ENCODE assay signal across 15 mouse cellular contexts in the genomic region with DNA sequence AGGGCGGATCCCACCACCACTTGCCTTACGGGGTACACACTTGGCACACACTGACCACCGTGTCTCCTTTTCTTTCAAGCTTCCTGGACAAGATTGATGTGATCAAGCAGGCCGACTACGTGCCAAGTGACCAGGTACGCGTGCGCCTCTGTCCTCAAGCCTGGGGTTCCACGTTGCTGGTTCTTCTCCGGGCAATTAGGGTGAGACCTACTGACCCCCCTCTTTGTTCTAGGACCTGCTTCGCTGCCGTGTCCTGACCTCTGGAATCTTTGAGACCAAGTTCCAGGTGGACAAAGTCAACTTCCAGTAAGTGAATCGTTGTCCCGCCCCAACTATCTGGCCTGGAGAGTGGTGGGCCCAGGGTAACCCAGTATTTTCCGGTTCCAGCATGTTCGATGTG. TPM values are rescaled to one million over a fixed set of nuclear protein-coding genes. Genes with fewer than 3 reads are reported as not detected.
DNase-seq lines count a peak whose midpoint lies in the region; ATAC-seq and TF ChIP-seq lines count a peak whose summit lies in the region.
"Had no signal": no experiment of that assay in that cellular context is flagged by ENCODE, and none has a peak within 500 bp of the region (broad histone marks: within the 10 kb centered on the region; RNA-seq: fewer than 3 reads in every experiment).

No protein-coding gene starts in this region.

- no peak for TF ChIP-seq CTCF in left cerebral cortex, adult 2 months (IDR thresholded peaks at IDR 0.05)

- no peak overlapping the region for H3K9ac ChIP-seq in embryonic facial prominence, embryonic 13.5 days
- H3K9ac ChIP-seq: forebrain, postnatal 0 days; limb, embryonic 15.5 days had no signal

- 94% methylated on average over 16 of the region's 16 CpGs for WGBS in heart, embryonic 10.5 days
- WGBS in embryonic facial prominence, embryonic 13.5 days, result 97% methylated on average over 16 of the region's 16 CpGs
- WGBS in macrophage (ENCODE audit: missing documents), result 84% methylated on average over 15 of the region's 16 CpGs

- peaks cover 56% of the 10 kb centered on the region for H3K36me3 ChIP-seq in heart, embryonic 10.5 days
- peaks cover 54% of the 10 kb centered on the region for H3K36me3 ChIP-seq in embryonic facial prominence, embryonic 13.5 days
- peaks cover 19% of the 10 kb centered on the region for H3K36me3 ChIP-seq in macrophage (ENCODE audit: inconsistent target)

- H3K4me2 ChIP-seq in embryonic facial prominence, embryonic 13.5 days, result peak overlapping the region; percentile 44; the same call in 1 of the 2 replicates
- H3K4me2 ChIP-seq: limb, embryonic 15.5 days had no signal

- H3K79me2 ChIP-seq in macrophage (ENCODE audit: inconsistent target), result peaks cover 50% of the 10 kb centered on the region

- H3K4me1 ChIP-seq in heart, embryonic 10.5 days, result peaks cover 47% of the 10 kb centered on the region
- H3K4me1 ChIP-seq in embryonic facial prominence, embryonic 13.5 days, result peaks cover 51% of the 10 kb centered on the region

- no peaks in the 10 kb centered on the region for H3K27me3 ChIP-seq in heart, embryonic 10.5 days (ENCODE audit: insufficient read depth, poor library complexity, severe bottlenecking)
- H3K27me3 ChIP-seq in embryonic facial prominence, embryonic 13.5 days, result no peaks in the 10 kb centered on the region
- H3K27me3 ChIP-seq: limb, embryonic 15.5 days had no signal

- no peak overlapping the region for H3K4me3 ChIP-seq in heart, embryonic 10.5 days
- no peak overlapping the region for H3K4me3 ChIP-seq in left cerebral cortex, adult 2 months
- no peak overlapping the region for H3K4me3 ChIP-seq in embryonic facial prominence, embryonic 13.5 days
- H3K4me3 ChIP-seq in macrophage (ENCODE audit: inconsistent target), result no peak overlapping the region
- H3K4me3 ChIP-seq: limb, embryonic 15.5 days had no signal

- H3K27ac ChIP-seq in heart, embryonic 10.5 days, result peak overlapping the region; percentile 65; the same call in 1 of the 2 replicates
- peak overlapping the region; percentile 2; the same call in 1 of the 2 replicates for H3K27ac ChIP-seq in left cerebral cortex, adult 2 months
- H3K27ac ChIP-seq in embryonic facial prominence, embryonic 13.5 days, result peak overlapping the region; percentile 88; the same call in 1 of the 2 replicates
- peak overlapping the region; percentile 80 for H3K27ac ChIP-seq in macrophage
- H3K27ac ChIP-seq: limb, embryonic 15.5 days had no signal

- intact Hi-C loops in heart, postnatal 36 days (cut with DNase I), result loop anchor here (1.0 kb wide), 1 partner anchor 13 kb away; no protein-coding TSS in a partner anchor
- intact Hi-C loops in left cerebral cortex, adult 2 months (cut with DNase I), result no loop called here

- DNase-seq in heart, embryonic 10.5 days (ENCODE audit: low spot score), result no peak
- DNase-seq in heart, postnatal 36 days, result no peak
- DNase-seq in left cerebral cortex, adult 2 months (ENCODE audit: extremely low spot score in 1 of 2, low spot score in 2 of 2), result no peak
- no peak for DNase-seq in left cerebral cortex, adult 8-10 months (ENCODE audit: low spot score in 2 of 2)
- DNase-seq: adrenal gland, adult 2 months; cerebellum, postnatal 25 days; forebrain, postnatal 0 days; midbrain, embryonic 14.5 days; right cerebral cortex, adult 18-20 months; thymus, adult 18-20 months had no signal

- H3K9me3 ChIP-seq in heart, embryonic 10.5 days, result no peaks in the 10 kb centered on the region
- no peaks in the 10 kb centered on the region for H3K9me3 ChIP-seq in embryonic facial prominence, embryonic 13.5 days
- H3K9me3 ChIP-seq: limb, embryonic 15.5 days had no signal

- no peak for ATAC-seq in embryonic facial prominence, embryonic 13.5 days (ENCODE audit: insufficient number of reproducible peaks, insufficient read depth, low FRiP score, low TSS enrichment, low read depth)
- no peak for ATAC-seq in erythroblast, adult 5-6 weeks (replicated peaks; ENCODE audit: low FRiP score, poor library complexity, severe bottlenecking)
- no peak for ATAC-seq in activated CD4-positive, CD25-positive, alpha-beta regulatory T cell, adult 4 months
- ATAC-seq: forebrain, postnatal 0 days had no signal

RNA-seq across cellular contexts. Expression of gene Gm20721, which starts 1.5 kb away (rescaled TPM):
- 7.1 and 20.6 TPM in 2 replicates for polyA plus RNA-seq in heart, embryonic 10.5 days (2016; fragmentation: Nextera tagmentation; extraction: Ambion mirVana)
- 1 to 10 TPM; 2.4 TPM for total RNA-seq in heart, postnatal 36 days (2021)
- 1 to 10 TPM; 2.3 to 2.8 TPM for total RNA-seq in left cerebral cortex, adult 2 months (2021)
- total RNA-seq in left cerebral cortex, adult 8-10 months (2022), result 1 to 10 TPM in 3 of 4 experiments, under 1 TPM in 1; 0.91 to 3.4 (median 1.6) TPM
- 17.1 and 20.3 TPM in 2 replicates for polyA plus RNA-seq in embryonic facial prominence, embryonic 13.5 days (2015; fragmentation: Nextera tagmentation; extraction: Ambion mirVana)
- under 1 TPM in 1 of 26 experiments, not detected in 25; 0.33 TPM for total RNA-seq in macrophage (2018; cell fraction: chromatin; rRNA removed)
- 1 to 10 TPM in 19 of 26 experiments, under 1 TPM in 7; 0.22 to 3.9 (median 1.3) TPM for total RNA-seq in macrophage (2018; cell fraction: cytosol; rRNA removed)
- total RNA-seq in macrophage (2018; cell fraction: nucleus; rRNA removed), result under 1 TPM in 7 of 26 experiments, not detected in 19; 0.29 to 1.00 (median 0.40) TPM
- polyA plus RNA-seq in macrophage (2018), result 0.79 to 12.4 TPM (median 1.1 TPM) in 3 replicates
- not detected in 2 replicates for total RNA-seq in erythroblast, adult 5-6 weeks (2015; ENCODE audit: low replicate concordance)
- 0.43 and 8.5 TPM in 2 replicates for total RNA-seq in erythroblast, adult 5-6 weeks (2017; ENCODE audit: low replicate concordance)
- polyA plus RNA-seq in activated CD4-positive, CD25-positive, alpha-beta regulatory T cell, adult 4 months (2017; shearing (Covaris generic)), result under 1 TPM in 1 of 2 experiments, not detected in 1; 0.40 TPM
- total RNA-seq: forebrain, postnatal 0 days had no signal
- polyA plus RNA-seq: adrenal gland, adult 2 months had no signal

Comparison
In these comparisons a context has a peak if more than half of its experiments do, and no peak if none do; other contexts are left out.
1. H3K27ac ChIP-seq: peak in every context shown above with its lines; median percentile 88 in embryonic facial prominence, embryonic 13.5 days; 80 in macrophage; 65 in heart, embryonic 10.5 days; 2 in left cerebral cortex, adult 2 months.